Mouse (Mus musculus) CH12.LX (cell line): ENCODE results near the gene Gm9913. TPM values are rescaled to one million over a fixed set of nuclear protein-coding genes. Genes with fewer than 3 reads are reported as not detected.

Experiments
- DNase-seq: peaks from one replicate; pipeline ENCODE4 v3.0.0-alpha.2; 2013; ENCODE audit errors: extremely low read depth
- H3K27ac ChIP-seq: 2 replicates; pipeline ENCODE4 v1.5.1; 2012; ENCODE audit warnings: low read depth, mild to moderate bottlenecking, control low read depth, moderate library complexity; ENCODE audit not compliant: insufficient read depth
- H3K27me3 ChIP-seq: replicated peaks from 2 replicates; pipeline ENCODE3; 2012; ENCODE audit warnings: inconsistent platforms
- H3K36me3 ChIP-seq, 2 experiments: replicated peaks in 1 of 2; 2 replicates each; pipeline versions ENCODE3 to v1.6.1; 2012; ENCODE audit warnings: inconsistent platforms in 1 of 2, low read length in 1 of 2, mild to moderate bottlenecking in 1 of 2, mixed read lengths in 1 of 2, moderate library complexity in 1 of 2; ENCODE audit not compliant: control insufficient read depth in 1 of 2, insufficient read depth in 1 of 2
- H3K4me1 ChIP-seq, 2 experiments: 2 replicates each; pipeline ENCODE4 v1.6.1; 2012; ENCODE audit warnings: inconsistent platforms in 1 of 2, moderate library complexity in 1 of 2; ENCODE audit not compliant: insufficient read depth in 2 of 2, control insufficient read depth in 1 of 2
- H3K4me2 ChIP-seq: 2 replicates; pipeline ENCODE4 v1.6.1; 2012; ENCODE audit warnings: low read depth, mild to moderate bottlenecking, control low read depth; ENCODE audit not compliant: poor library complexity, insufficient read depth, severe bottlenecking
- H3K4me3 ChIP-seq, 3 experiments: fragments of 150-350 bp in 1 of 3; sonication (generic) in 1 of 3; replicated peaks in 1 of 3; 2 replicates each; pipeline versions ENCODE3 to v1.5.1; 2011 to 2012; ENCODE audit warnings: low read depth in 2 of 3, low read length in 2 of 3, mild to moderate bottlenecking in 2 of 3, moderate library complexity in 2 of 3, control low read depth in 1 of 3, improper control_type of control experiment in 1 of 3, inconsistent platforms in 1 of 3, mixed read lengths in 1 of 3; ENCODE audit not compliant: poor library complexity in 1 of 3
- H3K79me2 ChIP-seq: replicated peaks from 2 replicates; pipeline ENCODE4 v1.6.1; 2012; ENCODE audit warnings: mild to moderate bottlenecking, moderate library complexity; ENCODE audit not compliant: control insufficient read depth, poor library complexity, insufficient read depth, severe bottlenecking; ENCODE audit errors: extremely low read depth
- H3K9ac ChIP-seq: 2 replicates; pipeline ENCODE4 v1.6.1; 2012; ENCODE audit warnings: low read depth, mild to moderate bottlenecking, control low read depth, moderate library complexity; ENCODE audit not compliant: insufficient read depth
- H3K9me3 ChIP-seq: replicated peaks from 2 replicates; pipeline ENCODE3; 2012; ENCODE audit warnings: low read length, inconsistent platforms, mixed read lengths
- BHLHE40 ChIP-seq: IDR thresholded peaks from 2 replicates; pipeline ENCODE4 v1.6.1; 2011; ENCODE audit warnings: mild to moderate bottlenecking, low read depth, low read length, improper control_type of control experiment
- CHD2 ChIP-seq: IDR thresholded peaks from 2 replicates; pipeline ENCODE4 v1.6.1; 2011; ENCODE audit warnings: low read length, improper control_type of control experiment
- CTCF ChIP-seq, 2 experiments: IDR thresholded peaks in 1 of 2; conservative IDR thresholded peaks in 1 of 2; 2 replicates each; pipeline ENCODE4 v1.5.1; 2011 to 2012; ENCODE audit warnings: low read depth in 2 of 2, low read length in 2 of 2, improper control_type of control experiment in 1 of 2, inconsistent platforms in 1 of 2, mild to moderate bottlenecking in 1 of 2, moderate library complexity in 1 of 2
- ELF1 ChIP-seq: IDR thresholded peaks from 2 replicates; pipeline ENCODE4 v1.6.1; 2014; ENCODE audit warnings: low read depth, mild to moderate bottlenecking, inconsistent platforms, low read length, improper control_type of control experiment
- EP300 ChIP-seq: IDR thresholded peaks from 2 replicates; pipeline ENCODE4 v1.6.1; 2011; ENCODE audit warnings: low read length, improper control_type of control experiment
- ETS1 ChIP-seq: conservative IDR thresholded peaks from 2 replicates; pipeline ENCODE4 v1.6.1; 2012; ENCODE audit warnings: low read depth, mild to moderate bottlenecking, inconsistent platforms, low read length, improper control_type of control experiment, moderate library complexity
- GABPA ChIP-seq: IDR thresholded peaks from 2 replicates; pipeline ENCODE4 v1.6.1; 2012; ENCODE audit warnings: low read depth, low read length, improper control_type of control experiment, inconsistent platforms; ENCODE audit not compliant: insufficient replicate concordance
- JUN ChIP-seq: IDR thresholded peaks from 2 replicates; pipeline ENCODE4 v1.6.1; 2011; ENCODE audit warnings: low read depth, mild to moderate bottlenecking, low read length, improper control_type of control experiment, moderate library complexity; ENCODE audit not compliant: insufficient read depth
- JUND ChIP-seq: conservative IDR thresholded peaks from 2 replicates; pipeline ENCODE4 v1.6.1; 2011; ENCODE audit warnings: low read depth, low read length, improper control_type of control experiment
- KAT2A ChIP-seq: IDR thresholded peaks from 2 replicates; pipeline ENCODE4 v1.6.1; 2012; ENCODE audit warnings: low read length, improper control_type of control experiment, inconsistent platforms; ENCODE audit not compliant: insufficient replicate concordance
- MEF2A ChIP-seq: IDR thresholded peaks from 2 replicates; pipeline ENCODE4 v1.6.1; 2014; ENCODE audit warnings: low read depth, mild to moderate bottlenecking, inconsistent platforms, low read length, improper control_type of control experiment, borderline replicate concordance
- MYC ChIP-seq: IDR thresholded peaks from 2 replicates; pipeline ENCODE4 v1.6.1; 2011; ENCODE audit warnings: low read depth, mild to moderate bottlenecking, improper control_type of control experiment, low read length
- PAX5 ChIP-seq: IDR thresholded peaks from 2 replicates; pipeline ENCODE4 v1.6.1; 2012; ENCODE audit warnings: low read length, inconsistent platforms, mixed read lengths
- POLR2AphosphoS2 ChIP-seq: IDR thresholded peaks from 2 replicates; pipeline ENCODE4 v1.6.1; 2011; ENCODE audit warnings: low read depth, low read length, improper control_type of control experiment
- RAD21 ChIP-seq: IDR thresholded peaks from 2 replicates; pipeline ENCODE4 v1.6.1; 2011; ENCODE audit warnings: low read depth, mild to moderate bottlenecking, low read length, improper control_type of control experiment, moderate library complexity
- RCOR1 ChIP-seq: conservative IDR thresholded peaks from 2 replicates; pipeline ENCODE4 v1.6.1; 2012; ENCODE audit warnings: low read depth, mild to moderate bottlenecking, inconsistent platforms, low read length, improper control_type of control experiment
- SIN3A ChIP-seq: IDR thresholded peaks from 2 replicates; pipeline ENCODE4 v1.6.1; 2012; ENCODE audit warnings: low read length, improper control_type of control experiment, inconsistent platforms
- SMC3 ChIP-seq: IDR thresholded peaks from 2 replicates; pipeline ENCODE4 v1.6.1; 2011; ENCODE audit warnings: low read depth, low read length, improper control_type of control experiment
- TCF12 ChIP-seq: IDR thresholded peaks from 2 replicates; pipeline ENCODE4 v1.6.1; 2014; ENCODE audit warnings: low read depth, mild to moderate bottlenecking, inconsistent platforms, low read length, improper control_type of control experiment
- UBTF ChIP-seq: IDR thresholded peaks from 2 replicates; pipeline ENCODE4 v1.6.1; 2012; ENCODE audit warnings: low read depth, mild to moderate bottlenecking, inconsistent platforms, low read length, improper control_type of control experiment, moderate library complexity
- USF1 ChIP-seq: IDR thresholded peaks from 2 replicates; pipeline ENCODE4 v1.6.1; 2014; ENCODE audit warnings: low read depth, mild to moderate bottlenecking, inconsistent platforms, low read length, improper control_type of control experiment
- ZC3H11A ChIP-seq: IDR thresholded peaks from 2 replicates; pipeline ENCODE4 v1.6.1; 2012; ENCODE audit warnings: low read depth, mild to moderate bottlenecking, inconsistent platforms, low read length, improper control_type of control experiment
- dilution Hi-C: fragments of 300-500 bp; cut with MboI; formaldehyde crosslinking; loops from 2 replicates; pipeline ENCODE4 v1.14.3; 2020; ENCODE audit warnings: low sequenced_read_pairs; ENCODE audit not compliant: extremely low pct_unique_long_range_greater_than_20kb, extremely low pct_ligation_motif_present
- in situ Hi-C: fragments of 300-500 bp; cut with MboI; formaldehyde crosslinking; loops from 3 replicates; pipeline ENCODE4 v1.14.3; 2019; ENCODE audit warnings: low sequenced_read_pairs, low pct_ligation_motif_present, low pct_unique_long_range_greater_than_20kb, mixed read lengths
- polyA plus RNA-seq: library from polyadenylated mRNA; unstranded; fragments of >175 nt; gene quantifications from 2 replicates; pipeline ENCODE4 v1.2.1, GENCODE M21; 2012; ENCODE audit warnings: low read depth; ENCODE audit not compliant: insufficient read length
- total RNA-seq, 2 experiments: library from RNA; depleted of rRNA; stranded (reverse); fragments of 300-350 nt in 1 of 2; fragments of >200 nt in 1 of 2; gene quantifications; 2 replicates each; pipeline ENCODE4 v1.2.3; 2012 to 2014

The Gm9913 gene
- total and polyA plus RNA-seq, 3 experiments, result not detected

GRCm38 (mm10) chr2:125510752-125511151 is 5.9 kb downstream of the Gm9913 start:
- Histone ChIP-seq H3K4me2 (no peak overlapping the region), H3K9ac (no peak overlapping the region), H3K27ac (no peak overlapping the region)
- no peak for DNase-seq
- TF ChIP-seq KAT2A, result no peak
- TF ChIP-seq JUND, result no peak
- no peak for TF ChIP-seq SMC3
- TF ChIP-seq ETS1, result no peak
- no peak for TF ChIP-seq EP300
- TF ChIP-seq UBTF, result no peak
- no peak for TF ChIP-seq GABPA
- TF ChIP-seq TCF12, result no peak
- no peak for TF ChIP-seq MEF2A
- no peak for TF ChIP-seq POLR2AphosphoS2
- TF ChIP-seq SIN3A, result no peak
- TF ChIP-seq RCOR1, result no peak
- TF ChIP-seq USF1, result no peak
- TF ChIP-seq ELF1, result no peak
- no peak for TF ChIP-seq PAX5
- TF ChIP-seq CHD2, result no peak
- TF ChIP-seq, all 38 proteins: peak for 0
- no peak overlapping the region for H3K4me3 ChIP-seq
- H3K4me1 ChIP-seq, result no peaks in the 10 kb centered on the region
- dilution Hi-C loops, result no loop called here
- in situ Hi-C loops, result no loop called here
- no peaks in the 10 kb centered on the region for H3K79me2 ChIP-seq
- peaks cover 6% of the 10 kb centered on the region for H3K9me3 ChIP-seq
- H3K27me3 ChIP-seq, result no peaks in the 10 kb centered on the region
- no peaks in the 10 kb centered on the region for H3K36me3 ChIP-seq

- Histone ChIP-seq H3K27ac (no peak overlapping the region), H3K79me2 (no peaks in the 10 kb centered on the region), H3K4me1 (no peaks in the 10 kb centered on the region), H3K36me3 (no peaks in the 10 kb centered on the region), H3K4me2 (no peak overlapping the region), H3K9me3 (no peaks in the 10 kb centered on the region), H3K4me3 (no peak overlapping the region), H3K27me3 (no peaks in the 10 kb centered on the region), H3K9ac (no peak overlapping the region)
- TF ChIP-seq ETS1, result no peak
- TF ChIP-seq CHD2, result no peak
- no peak for TF ChIP-seq CTCF (conservative IDR thresholded peaks at IDR 0.05 in 1 of 2, IDR thresholded peaks at IDR 0.05 in 1 of 2; ENCODE audit: low read depth in 2 of 2, low read length in 2 of 2)
- no peak for TF ChIP-seq POLR2AphosphoS2
- TF ChIP-seq RAD21, result no peak
- no peak for TF ChIP-seq ELF1
- no peak for TF ChIP-seq JUN
- TF ChIP-seq TCF12, result no peak
- no peak for TF ChIP-seq ZC3H11A
- TF ChIP-seq MYC, result no peak
- TF ChIP-seq UBTF, result no peak
- TF ChIP-seq BHLHE40, result no peak
- no peak for TF ChIP-seq MEF2A
- no peak for DNase-seq
- dilution Hi-C loops, result no loop called here
- in situ Hi-C loops, result no loop called here
These were observed 7.0 kb downstream of the Gm9913 start for GRCm38 (mm10) chr2:125511898-125512297.
